Mouse (Mus musculus) layer of hippocampus, adult 18-20 months (tissue): ENCODE data around the gene Hspa1b. TPM values are rescaled to one million over a fixed set of nuclear protein-coding genes. Genes with fewer than 3 reads are reported as not detected.
"Not testable (repeated sequence)": the region's sequence is repeated elsewhere in the genome, so short reads cannot be mapped to it uniquely, and the experiment has no call there.

Experiments
- DNase-seq, 2 experiments: peaks; one replicate each; pipeline ENCODE4 v3.0.0; 2022; ENCODE audit warnings: low spot score in 2 of 2
- long read RNA-seq: library from polyadenylated mRNA; stranded (forward); transcript quantifications from one replicate; pipeline ENCODE4 v2.0.0, GENCODE M21; 2021
- total RNA-seq, 2 experiments: library from RNA; stranded (reverse); gene quantifications; 2 replicates each; pipeline ENCODE4 v1.2.3; 2021

Hspa1b gene
- 10 to 100 TPM; 27.5 to 37.5 TPM for total RNA-seq
- long read RNA-seq, transcript Hspa1b-201 (1 exons, 2,803 nt): major isoform, 83 of 84 reads
- long read RNA-seq, partial matches to known transcripts: 0 of 84 reads
- long read RNA-seq, other reads (novel, unspliced or antisense): 1 of 84 reads

DNA sequence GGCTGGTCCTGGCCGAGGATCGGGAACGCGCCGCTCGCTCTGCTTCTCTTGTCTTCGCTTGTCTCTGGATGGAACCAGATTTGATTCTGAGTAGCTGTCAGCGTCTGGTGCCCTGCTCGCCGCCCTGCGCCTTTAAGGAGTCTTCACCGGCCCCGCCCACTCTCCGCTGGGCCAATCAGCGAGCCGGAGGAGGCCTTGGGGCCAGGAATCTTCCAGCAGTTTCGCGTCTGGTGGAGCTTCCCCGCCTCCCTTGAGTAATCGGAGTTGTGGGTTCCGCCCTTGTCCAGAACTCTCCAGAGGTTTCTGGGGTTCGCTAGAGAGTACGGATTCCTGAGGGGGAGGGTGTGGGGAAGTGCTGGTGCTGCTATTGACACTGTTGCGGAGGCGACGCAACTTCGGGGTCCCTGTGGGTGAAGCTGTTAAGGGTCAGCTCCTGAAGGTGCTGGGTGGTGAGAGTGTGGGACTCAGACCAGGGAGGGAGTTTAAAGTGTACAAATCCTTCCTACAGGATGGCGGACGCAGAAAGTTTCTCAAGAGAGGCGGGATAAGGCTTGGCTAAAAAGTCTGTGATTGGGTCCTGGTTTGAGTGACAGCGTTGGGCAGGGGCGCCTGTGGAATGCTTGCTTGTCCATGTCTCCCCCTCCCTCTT, at the start of gene Hspa1b:
TSS of gene Hspa1b (minus strand) at position 109 of the 649 bp plus-strand sequence.
- DNase-seq: peak; percentile 75 to 88

DNA sequence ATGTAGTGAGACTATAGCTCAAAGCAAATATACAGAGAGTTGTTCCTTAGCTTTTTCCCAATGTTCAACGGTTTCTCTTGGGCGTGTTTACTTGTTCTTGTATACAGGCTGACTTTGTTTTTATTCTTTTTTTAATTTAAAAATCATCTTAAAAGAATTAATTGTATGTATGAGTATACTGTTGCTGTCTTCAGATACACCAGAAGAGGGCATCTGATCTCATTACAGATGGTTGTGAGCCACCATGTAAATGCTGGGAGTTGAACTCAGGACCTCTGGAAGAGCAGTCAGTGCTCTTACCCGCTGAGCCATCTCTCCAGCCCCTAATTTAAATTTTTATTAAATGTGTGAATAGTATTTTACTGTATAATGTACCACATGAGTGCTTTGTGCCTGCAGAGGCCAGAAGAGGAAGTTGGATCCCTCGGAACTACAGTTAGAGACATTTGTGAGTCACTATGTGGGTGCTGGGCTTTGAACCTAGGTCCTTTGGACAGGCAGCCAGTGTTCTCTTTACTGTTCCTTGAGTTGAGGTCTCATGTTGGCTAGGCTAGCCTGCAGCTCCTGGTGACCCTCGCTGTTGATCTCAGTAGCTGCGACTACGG, 48.5 kb upstream of the Hspa1b start:
- DNase-seq: no peak

GRCm38 (mm10) chr17:35005902-35006301, 46.9 kb upstream of the Hspa1b start:
- not testable (repeated sequence) for DNase-seq

DNA sequence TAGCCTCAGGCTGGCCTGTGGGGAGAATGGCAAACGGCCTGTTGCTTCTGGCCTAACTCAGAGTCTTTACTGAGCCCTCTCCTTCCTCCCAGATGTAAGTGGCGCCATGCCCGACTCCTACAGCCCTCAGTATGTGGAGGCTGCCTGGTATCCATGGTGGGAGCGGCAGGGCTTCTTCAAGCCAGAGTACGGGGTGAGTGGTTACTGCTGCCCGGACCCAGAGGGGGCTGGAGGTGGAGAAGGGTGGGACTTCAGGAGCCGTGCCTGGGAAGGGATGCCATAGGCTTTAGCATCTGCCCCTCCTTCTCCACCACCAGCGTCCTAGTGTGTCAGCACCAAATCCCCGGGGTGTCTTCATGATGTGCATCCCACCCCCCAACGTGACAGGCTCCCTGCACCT, 46.1 kb upstream of the Hspa1b start:
- no peak for DNase-seq

DNA sequence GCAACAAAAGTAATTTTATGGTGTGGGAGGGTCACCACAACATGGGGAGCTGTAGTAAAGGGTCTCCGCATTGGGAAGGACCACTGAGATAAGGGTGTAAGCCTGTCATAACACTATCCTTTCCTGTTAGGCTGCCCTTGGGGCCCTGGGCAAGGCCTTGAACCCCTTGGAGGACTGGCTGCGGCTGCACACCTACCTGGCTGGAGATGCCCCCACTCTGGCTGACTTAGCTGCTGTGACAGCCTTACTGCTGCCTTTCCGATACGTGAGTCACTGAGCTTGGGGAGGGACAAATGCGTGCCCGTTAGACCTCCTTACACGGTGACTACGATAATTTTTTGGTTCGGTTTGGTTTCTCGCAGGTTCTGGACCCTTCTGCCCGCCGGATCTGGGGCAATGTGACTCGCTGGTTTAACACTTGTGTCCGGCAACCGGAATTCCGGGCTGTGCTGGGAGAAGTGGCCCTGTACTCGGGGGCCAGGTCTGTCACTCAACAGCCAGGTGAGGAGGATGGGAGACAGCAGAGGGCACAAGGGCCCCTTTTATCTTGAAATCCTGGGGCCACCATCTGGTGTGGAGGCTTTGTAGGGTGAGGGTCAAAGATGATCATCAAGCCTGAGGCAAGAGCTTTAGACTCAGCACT, 45.2 kb upstream of the Hspa1b start:
- no peak for DNase-seq

GRCm38 (mm10) chr17:35003022-35003838, 44.2 kb upstream of the Hspa1b start:
- DNase-seq: no peak

- no peak for DNase-seq
These were observed 43.3 kb upstream of the Hspa1b start for GRCm38 (mm10) chr17:35002153-35002865.

DNA sequence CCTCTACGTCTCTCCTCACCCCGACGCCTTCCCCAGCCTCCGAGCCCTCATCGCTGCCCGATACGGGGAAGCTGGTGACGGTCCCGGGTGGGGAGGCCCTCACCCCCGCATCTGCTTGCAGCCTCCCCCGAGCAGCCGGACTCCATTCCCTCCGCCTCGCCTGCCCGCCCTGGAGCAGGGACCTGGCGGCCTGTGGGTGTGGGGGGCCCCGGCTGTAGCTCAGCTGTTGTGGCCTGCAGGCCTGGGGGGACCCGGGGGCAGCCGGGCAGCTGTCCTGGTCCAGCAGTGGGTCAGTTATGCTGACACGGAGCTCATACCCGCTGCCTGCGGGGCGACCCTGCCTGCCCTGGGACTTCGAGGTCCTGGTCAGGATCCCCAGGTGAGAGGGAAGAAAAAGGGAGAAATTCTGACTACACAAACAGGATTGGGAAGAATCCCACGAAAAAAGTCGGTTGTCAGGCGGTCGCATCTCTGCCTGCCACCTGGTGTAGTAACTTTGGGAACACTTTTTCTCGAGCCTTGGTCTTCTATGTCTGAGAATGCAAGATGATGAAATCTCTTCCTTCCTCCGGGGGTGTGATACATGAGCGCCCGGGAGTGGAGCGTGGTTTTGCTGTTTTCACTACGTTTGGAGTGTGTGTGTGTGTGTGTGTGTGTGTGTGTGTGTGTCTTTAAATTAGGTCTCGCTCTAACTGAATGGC, 42.6 kb upstream of the Hspa1b start:
- no peak for DNase-seq

GRCm38 (mm10) chr17:35000717-35001451, 41.8 kb upstream of the Hspa1b start, which contains the start of gene Vars:
Gene Vars (plus strand): TSS chr17:35000987.
- peak; percentile 76 to 81 for DNase-seq

- not testable (repeated sequence) for DNase-seq
These were observed 41.1 kb upstream of the Hspa1b start for GRCm38 (mm10) chr17:34999871-35000716.

DNA sequence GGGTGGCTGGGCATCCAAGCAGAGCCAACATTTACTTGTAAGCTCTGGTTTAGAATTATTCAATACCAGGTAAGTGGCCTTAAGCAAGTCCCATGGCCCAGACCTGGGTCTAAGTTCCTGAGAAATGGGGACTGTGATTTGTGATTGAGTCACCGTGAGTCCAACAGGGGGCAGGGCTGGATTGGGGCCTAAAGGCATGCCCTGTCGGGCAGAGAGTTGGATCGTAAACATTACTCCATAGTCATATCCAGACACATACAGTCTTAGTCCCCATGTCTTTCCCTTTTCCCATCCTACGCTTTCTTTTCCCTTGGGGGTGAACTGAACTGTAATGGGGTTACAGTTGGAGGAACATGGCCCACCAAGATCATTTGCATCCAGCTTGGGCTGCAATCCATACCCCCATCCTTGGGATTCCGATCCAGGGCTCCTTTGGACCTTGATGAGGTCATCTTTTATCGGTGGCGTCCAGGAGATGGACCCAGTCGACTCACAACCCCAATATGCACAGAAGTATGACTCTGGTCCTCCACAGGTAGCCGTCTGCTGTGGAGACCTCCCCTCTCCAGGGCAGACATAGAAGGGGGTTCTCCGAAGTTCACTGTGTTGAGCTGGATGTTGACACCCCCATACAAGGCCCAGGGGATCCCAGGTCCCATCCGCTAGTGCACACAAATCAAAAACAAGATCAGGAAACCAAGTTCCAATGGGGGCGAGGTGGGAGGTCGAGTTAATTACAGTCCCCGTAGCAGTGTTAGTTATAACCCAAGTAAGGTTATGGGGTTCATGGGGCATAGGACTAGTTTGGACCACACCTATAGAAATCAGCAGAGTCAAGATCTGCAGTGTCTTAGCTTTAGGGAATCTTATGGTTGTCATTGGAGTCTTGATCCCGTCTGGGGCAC, 39.7 kb upstream of the Hspa1b start:
- DNase-seq: no peak

GRCm38 (mm10) chr17:34997142-34997483, 38.1 kb upstream of the Hspa1b start:
- no peak for DNase-seq

DNA sequence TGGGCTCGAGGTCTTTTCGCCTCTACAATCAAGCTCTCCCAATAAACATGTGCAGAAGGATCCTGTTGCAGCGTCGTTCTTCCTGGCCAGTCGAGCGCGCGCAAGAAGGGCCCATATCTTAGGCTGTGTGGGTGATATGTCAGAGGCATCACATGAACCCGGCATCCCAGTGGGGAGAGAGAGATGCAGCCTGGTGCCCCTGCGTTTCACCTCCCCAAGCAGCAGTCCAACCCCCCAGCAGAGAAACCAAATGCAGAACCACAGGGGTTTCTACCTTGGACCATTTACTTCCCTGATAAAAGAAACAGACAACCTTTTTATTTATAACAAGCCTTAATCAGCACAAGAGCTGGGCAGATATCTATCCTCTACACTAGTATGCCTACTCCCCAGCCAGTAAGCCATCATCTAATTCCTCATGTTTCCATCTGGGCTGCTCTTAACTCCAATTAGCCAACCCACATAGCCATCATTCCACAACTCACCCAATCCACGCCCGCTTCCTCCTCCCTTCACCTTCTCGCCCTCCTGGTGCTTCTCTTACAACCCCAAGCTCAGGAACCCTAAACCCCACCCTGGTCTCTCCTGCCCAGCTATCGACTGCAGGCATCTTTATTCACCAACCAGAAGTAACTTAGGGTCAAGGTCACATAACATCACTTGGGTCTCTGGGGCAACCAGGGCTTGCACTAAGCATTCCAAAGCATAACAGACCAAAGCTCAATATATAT, 37.5 kb upstream of the Hspa1b start:
- no peak for DNase-seq

GRCm38 (mm10) chr17:34995927-34996326, 36.9 kb upstream of the Hspa1b start:
- not testable (repeated sequence) for DNase-seq

GRCm38 (mm10) chr17:34995192-34995591, 36.2 kb upstream of the Hspa1b start:
- not testable (repeated sequence) for DNase-seq

GRCm38 (mm10) chr17:34994751-34995150, 35.7 kb upstream of the Hspa1b start:
- no peak for DNase-seq

- no peak for DNase-seq
These were observed 25.2 kb upstream of the Hspa1b start for GRCm38 (mm10) chr17:34984218-34984617.
